Mouse (Mus musculus): ENCODE measurements around the gene Tenm3. TPM values are rescaled to one million over a fixed set of nuclear protein-coding genes. Genes with fewer than 3 reads are reported as not detected.

Gene Tenm3
- polyA plus RNA-seq, 1 experiment, result 12.8 TPM

DNA sequence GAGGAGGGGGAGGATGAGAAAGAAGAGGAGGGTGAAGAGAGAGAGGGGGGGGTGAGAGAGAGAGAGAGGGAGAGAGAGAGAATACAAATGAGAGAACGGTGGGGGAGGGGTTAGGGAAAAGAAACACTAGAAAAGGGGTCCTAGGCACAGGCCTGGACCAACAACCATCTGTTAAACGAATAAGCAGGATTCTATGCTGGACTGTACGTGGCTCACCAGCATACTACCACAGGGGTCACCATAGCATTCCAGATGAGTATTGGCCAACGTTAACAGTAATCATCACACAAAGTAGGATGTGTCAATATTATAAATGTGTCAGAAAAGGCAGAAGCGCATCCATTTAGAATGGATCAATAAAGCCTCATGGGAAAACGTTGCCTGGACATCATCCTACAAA is 233.4 kb downstream of the Tenm3 start:
- H3K4me3 ChIP-seq, result no peak overlapping the region
- no peak overlapping the region for H3ac ChIP-seq (ENCODE audit: control insufficient read depth, insufficient read length)
- no peaks in the 10 kb centered on the region for H3K27me3 ChIP-seq (ENCODE audit: control insufficient read depth, insufficient read depth, insufficient read length)
- no peaks in the 10 kb centered on the region for H3K79me2 ChIP-seq (ENCODE audit: control insufficient read depth, insufficient read depth)
- H3K36me3 ChIP-seq (ENCODE audit: control insufficient read depth, insufficient read depth), result no peaks in the 10 kb centered on the region
- TF ChIP-seq POLR2AphosphoS2 (IDR thresholded peaks at IDR 0.05; ENCODE audit: insufficient read length, low read depth) (no peak), POLR2A (IDR thresholded peaks at IDR 0.05; ENCODE audit: insufficient read length, low read depth) (no peak)
- H3K4me2 ChIP-seq (ENCODE audit: low read depth), result no peak overlapping the region

DNA sequence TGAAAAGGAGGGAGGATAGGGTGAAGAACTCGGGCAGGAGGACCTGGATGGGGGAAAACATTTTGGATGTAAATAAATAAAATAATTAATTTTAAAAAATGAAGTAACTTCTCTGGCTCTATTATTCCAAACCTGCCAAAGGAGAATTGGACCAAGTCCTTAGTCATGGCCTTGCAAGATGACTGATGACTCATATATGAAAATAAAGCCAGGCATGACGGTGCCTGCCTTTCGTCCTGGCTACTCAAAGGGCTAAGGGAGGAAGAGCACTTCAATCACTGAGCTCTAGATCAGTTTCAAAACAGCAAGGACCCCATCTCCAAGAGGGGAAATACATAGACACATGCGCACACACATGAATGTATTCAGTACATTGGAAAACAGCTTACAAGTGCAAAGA is 234.1 kb downstream of the Tenm3 start:
- H3ac ChIP-seq (ENCODE audit: control insufficient read depth, insufficient read length), result no peak overlapping the region
- H3K27me3 ChIP-seq (ENCODE audit: control insufficient read depth, insufficient read depth, insufficient read length), result no peaks in the 10 kb centered on the region
- H3K79me2 ChIP-seq (ENCODE audit: control insufficient read depth, insufficient read depth), result no peaks in the 10 kb centered on the region
- no peak overlapping the region for H3K4me2 ChIP-seq (ENCODE audit: low read depth)
- H3K36me3 ChIP-seq (ENCODE audit: control insufficient read depth, insufficient read depth), result no peaks in the 10 kb centered on the region
- no peak overlapping the region for H3K4me3 ChIP-seq
- no peak for TF ChIP-seq TCF12 (IDR thresholded peaks at IDR 0.05; ENCODE audit: insufficient read depth, poor library complexity, severe bottlenecking)

DNA sequence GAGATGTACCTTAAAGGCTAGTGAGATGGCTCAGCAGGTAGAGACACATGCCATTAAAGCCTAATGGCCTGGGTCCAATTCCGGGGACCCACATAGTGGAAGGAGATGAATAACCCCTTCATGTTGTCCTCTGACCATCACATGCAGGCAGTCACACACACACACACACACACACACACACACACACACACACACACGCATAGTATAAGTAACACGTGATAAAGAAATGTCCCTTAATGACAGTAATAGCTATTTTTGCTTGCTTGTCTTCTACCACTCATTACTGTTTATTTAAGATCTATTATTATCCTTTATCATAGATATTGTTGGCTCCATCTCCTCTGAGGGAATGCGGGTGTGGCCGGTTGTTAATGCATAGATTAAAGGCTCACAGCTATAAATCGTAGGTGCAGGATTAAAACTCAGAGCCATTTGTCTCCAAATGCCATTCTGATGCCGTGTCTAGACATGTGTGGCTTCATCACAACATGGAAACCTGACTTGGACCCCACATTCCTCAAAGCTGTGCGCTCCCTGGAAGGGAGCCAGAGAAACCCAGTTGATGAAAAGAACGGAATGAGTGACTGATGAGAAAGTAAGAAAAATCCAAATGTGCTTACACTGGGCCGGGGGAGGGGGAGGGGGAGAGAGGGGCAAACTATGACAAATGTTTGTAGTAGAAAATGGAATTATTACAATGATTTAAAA is 239.4 kb downstream of the Tenm3 start:
- no peak overlapping the region for H3K4me3 ChIP-seq
- no peak overlapping the region for H3K4me2 ChIP-seq (ENCODE audit: low read depth)
- no peak overlapping the region for H3ac ChIP-seq (ENCODE audit: control insufficient read depth, insufficient read length)
- H3K27me3 ChIP-seq (ENCODE audit: control insufficient read depth, insufficient read depth, insufficient read length), result no peaks in the 10 kb centered on the region
- H3K36me3 ChIP-seq (ENCODE audit: control insufficient read depth, insufficient read depth), result no peaks in the 10 kb centered on the region
- no peak for TF ChIP-seq POLR2A (IDR thresholded peaks at IDR 0.05; ENCODE audit: insufficient read length, low read depth)
- no peak for TF ChIP-seq TCF12 (IDR thresholded peaks at IDR 0.05; ENCODE audit: insufficient read depth, poor library complexity, severe bottlenecking)
- no peak for TF ChIP-seq MYOD1 (IDR thresholded peaks at IDR 0.05; ENCODE audit: control insufficient read depth in 1 of 3, insufficient read length in 2 of 3, low read depth in 2 of 3)
- TF ChIP-seq MAX (IDR thresholded peaks at IDR 0.05; ENCODE audit: low read depth), result no peak
- TF ChIP-seq USF1 (IDR thresholded peaks at IDR 0.05; ENCODE audit: low read depth), result no peak
- TF ChIP-seq TCF3 (IDR thresholded peaks at IDR 0.05; ENCODE audit: insufficient read length, low read depth), result no peak
- no peak for TF ChIP-seq POLR2AphosphoS2 (IDR thresholded peaks at IDR 0.05; ENCODE audit: insufficient read length, low read depth)
- no peak for TF ChIP-seq SRF (IDR thresholded peaks at IDR 0.05; ENCODE audit: control insufficient read depth, insufficient read length, low read depth)
- no peak for TF ChIP-seq CEBPB (IDR thresholded peaks at IDR 0.05; ENCODE audit: insufficient read depth, poor library complexity, severe bottlenecking)
- TF ChIP-seq REST (IDR thresholded peaks at IDR 0.05; ENCODE audit: insufficient read depth, insufficient read length), result no peak
- TF ChIP-seq MYOG (IDR thresholded peaks at IDR 0.05; ENCODE audit: control insufficient read depth in 1 of 3, insufficient read depth in 1 of 3, insufficient read length in 2 of 3, low read depth in 2 of 3), result no peak
- TF ChIP-seq E2F4 (IDR thresholded peaks at IDR 0.05; ENCODE audit: insufficient read depth), result no peak
- H3K79me2 ChIP-seq (ENCODE audit: control insufficient read depth, insufficient read depth), result no peaks in the 10 kb centered on the region

DNA sequence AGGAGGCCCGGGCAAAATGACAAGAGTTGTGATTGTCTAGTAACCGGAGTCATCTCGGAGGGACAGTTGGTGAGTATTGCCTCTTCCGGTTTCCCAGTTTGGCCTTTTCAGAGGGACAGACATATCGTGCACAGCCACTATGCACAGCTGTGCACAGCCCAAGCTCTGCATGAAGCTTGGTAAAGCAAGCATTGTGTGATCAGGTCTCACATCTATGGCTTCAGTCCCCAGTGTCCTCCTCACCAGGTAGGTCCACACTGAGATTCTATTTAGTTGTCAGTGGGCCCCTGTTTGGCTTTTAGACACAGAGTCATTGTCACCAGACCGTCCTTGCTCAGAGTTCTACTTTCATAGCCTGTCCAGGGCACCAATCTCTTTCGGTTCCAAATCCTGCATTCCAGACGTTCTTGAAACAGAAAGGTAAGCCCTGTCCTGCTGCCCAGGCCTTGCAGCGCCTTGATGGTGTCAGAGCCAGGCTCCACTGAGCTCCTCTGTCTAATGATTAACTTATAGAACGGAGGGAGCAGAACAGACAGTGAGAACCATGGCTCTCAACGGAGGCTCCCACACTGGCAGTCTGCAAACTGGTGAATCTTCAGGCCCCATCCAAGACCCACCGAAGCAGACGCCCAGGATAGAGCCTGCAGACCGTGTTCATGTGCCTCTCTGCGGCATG is 240.4 kb downstream of the Tenm3 start:
- H3K79me2 ChIP-seq (ENCODE audit: control insufficient read depth, insufficient read depth), result no peaks in the 10 kb centered on the region
- H3K4me3 ChIP-seq, result no peak overlapping the region
- H3K27me3 ChIP-seq (ENCODE audit: control insufficient read depth, insufficient read depth, insufficient read length), result no peaks in the 10 kb centered on the region
- H3K36me3 ChIP-seq (ENCODE audit: control insufficient read depth, insufficient read depth), result no peaks in the 10 kb centered on the region
- H3ac ChIP-seq (ENCODE audit: control insufficient read depth, insufficient read length), result no peak overlapping the region
- no peak overlapping the region for H3K4me2 ChIP-seq (ENCODE audit: low read depth)
- TF ChIP-seq POLR2AphosphoS2 (IDR thresholded peaks at IDR 0.05; ENCODE audit: insufficient read length, low read depth) (no peak), E2F4 (IDR thresholded peaks at IDR 0.05; ENCODE audit: insufficient read depth) (no peak), CEBPB (IDR thresholded peaks at IDR 0.05; ENCODE audit: insufficient read depth, poor library complexity, severe bottlenecking) (no peak), SRF (IDR thresholded peaks at IDR 0.05; ENCODE audit: control insufficient read depth, insufficient read length, low read depth) (no peak), TCF12 (IDR thresholded peaks at IDR 0.05; ENCODE audit: insufficient read depth, poor library complexity, severe bottlenecking) (no peak), USF1 (IDR thresholded peaks at IDR 0.05; ENCODE audit: low read depth) (no peak), TCF3 (IDR thresholded peaks at IDR 0.05; ENCODE audit: insufficient read length, low read depth) (no peak), MAX (IDR thresholded peaks at IDR 0.05; ENCODE audit: low read depth) (no peak), REST (IDR thresholded peaks at IDR 0.05; ENCODE audit: insufficient read depth, insufficient read length) (no peak), MYOG (IDR thresholded peaks at IDR 0.05; ENCODE audit: control insufficient read depth in 1 of 3, insufficient read depth in 1 of 3, insufficient read length in 2 of 3, low read depth in 2 of 3) (no peak), MYOD1 (IDR thresholded peaks at IDR 0.05; ENCODE audit: control insufficient read depth in 1 of 3, insufficient read length in 2 of 3, low read depth in 2 of 3) (no peak)

DNA sequence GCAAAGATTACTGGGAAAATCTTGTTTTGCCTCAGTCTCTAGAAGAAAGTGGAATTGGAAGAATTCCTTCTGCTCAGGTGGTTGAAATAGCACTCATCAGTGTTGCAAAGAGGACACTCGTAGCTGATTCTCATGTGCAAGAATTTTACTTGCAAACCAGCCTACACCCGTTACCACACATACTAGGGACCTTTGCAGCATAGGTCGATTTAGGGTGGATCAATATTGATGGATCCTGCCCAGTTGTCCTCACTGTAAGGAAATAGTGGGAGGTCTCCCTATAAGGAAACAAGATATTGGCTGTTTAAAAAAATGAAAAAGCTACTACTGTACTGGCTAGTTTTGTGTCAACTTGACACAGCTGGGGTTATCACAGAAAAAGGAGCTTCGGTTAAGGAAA is 242.1 kb downstream of the Tenm3 start:
- TF ChIP-seq POLR2AphosphoS2 (IDR thresholded peaks at IDR 0.05; ENCODE audit: insufficient read length, low read depth) (no peak), MYOD1 (IDR thresholded peaks at IDR 0.05; ENCODE audit: control insufficient read depth in 1 of 3, insufficient read length in 2 of 3, low read depth in 2 of 3) (no peak), CEBPB (IDR thresholded peaks at IDR 0.05; ENCODE audit: insufficient read depth, poor library complexity, severe bottlenecking) (no peak), REST (IDR thresholded peaks at IDR 0.05; ENCODE audit: insufficient read depth, insufficient read length) (no peak), MYOG (IDR thresholded peaks at IDR 0.05; ENCODE audit: control insufficient read depth in 1 of 3, insufficient read depth in 1 of 3, insufficient read length in 2 of 3, low read depth in 2 of 3) (no peak)
- Histone ChIP-seq H3K27me3 (ENCODE audit: control insufficient read depth, insufficient read depth, insufficient read length) (no peaks in the 10 kb centered on the region), H3K4me2 (ENCODE audit: low read depth) (no peak overlapping the region), H3K36me3 (ENCODE audit: control insufficient read depth, insufficient read depth) (no peaks in the 10 kb centered on the region), H3ac (ENCODE audit: control insufficient read depth, insufficient read length) (no peak overlapping the region), H3K79me2 (ENCODE audit: control insufficient read depth, insufficient read depth) (no peaks in the 10 kb centered on the region), H3K4me3 (no peak overlapping the region)
